Mouse (Mus musculus): ENCODE results near the gene Fgd3. TPM values are rescaled to one million over a fixed set of nuclear protein-coding genes. Genes with fewer than 3 reads are reported as not detected.

Fgd3 gene
- polyA plus RNA-seq, 1 experiment from 2014 or later, result 1.9 TPM

DNA sequence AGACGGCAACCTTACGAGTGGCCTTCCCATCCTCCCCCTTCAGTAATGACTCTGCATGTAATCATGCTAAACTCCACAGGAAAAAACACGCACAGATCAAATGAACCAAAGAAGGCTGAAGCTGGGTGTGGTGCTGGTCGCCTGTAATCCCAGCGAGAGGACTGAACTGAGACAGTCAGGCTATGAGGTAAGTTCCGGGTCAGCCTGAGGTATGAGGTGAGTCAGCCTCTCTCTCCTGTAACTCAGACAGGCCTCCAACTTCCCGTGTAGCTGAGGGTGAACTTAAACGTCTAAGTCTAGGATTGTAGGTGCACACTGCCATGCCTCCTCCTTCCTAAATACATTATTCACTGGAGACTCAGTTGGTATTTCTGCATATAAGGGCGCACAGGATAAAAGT, 26.0 kb downstream of the Fgd3 start:
- no peak for ATAC-seq (ENCODE audit: low FRiP score, low read depth)
- no peak overlapping the region for H3K4me3 ChIP-seq
- WGBS, result 82% methylated on average over 9 of the region's 9 CpGs
- no peaks in the 10 kb centered on the region for H3K27me3 ChIP-seq
- H3K9me3 ChIP-seq, result no peaks in the 10 kb centered on the region
- H3K36me3 ChIP-seq, result no peaks in the 10 kb centered on the region
- no peak overlapping the region for H3K9ac ChIP-seq
- no peak overlapping the region for H3K27ac ChIP-seq (replicated peaks)
- H3K4me2 ChIP-seq, result no peak overlapping the region
- no peaks in the 10 kb centered on the region for H3K4me1 ChIP-seq (replicated peaks)

DNA sequence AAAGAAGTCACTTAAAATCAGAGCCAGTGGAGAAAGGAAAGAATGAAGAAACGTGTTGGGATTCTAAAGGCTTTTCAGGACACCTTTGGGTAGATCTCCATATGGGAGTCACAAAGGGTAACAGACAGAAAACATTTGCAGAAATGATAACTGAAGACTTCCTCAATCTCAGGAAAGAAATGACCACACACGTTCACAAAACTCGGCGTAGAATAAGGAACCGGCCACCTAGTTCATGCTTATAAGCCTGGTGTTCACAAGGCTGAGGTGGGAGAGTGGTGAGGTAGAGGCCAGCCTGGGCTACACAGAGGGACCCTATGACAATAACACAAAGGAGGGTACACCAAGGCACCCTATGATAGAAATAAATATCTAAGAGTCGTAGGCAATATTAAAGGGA, 28.2 kb downstream of the Fgd3 start:
- Histone ChIP-seq H3K9ac (no peak overlapping the region), H3K27ac (replicated peaks) (no peak overlapping the region), H3K4me1 (replicated peaks) (no peaks in the 10 kb centered on the region), H3K36me3 (no peaks in the 10 kb centered on the region), H3K27me3 (no peaks in the 10 kb centered on the region), H3K9me3 (no peaks in the 10 kb centered on the region), H3K4me3 (no peak overlapping the region), H3K4me2 (no peak overlapping the region)
- ATAC-seq (ENCODE audit: low FRiP score, low read depth), result no peak
- WGBS, result 92% methylated on average over 6 of the region's 6 CpGs

DNA sequence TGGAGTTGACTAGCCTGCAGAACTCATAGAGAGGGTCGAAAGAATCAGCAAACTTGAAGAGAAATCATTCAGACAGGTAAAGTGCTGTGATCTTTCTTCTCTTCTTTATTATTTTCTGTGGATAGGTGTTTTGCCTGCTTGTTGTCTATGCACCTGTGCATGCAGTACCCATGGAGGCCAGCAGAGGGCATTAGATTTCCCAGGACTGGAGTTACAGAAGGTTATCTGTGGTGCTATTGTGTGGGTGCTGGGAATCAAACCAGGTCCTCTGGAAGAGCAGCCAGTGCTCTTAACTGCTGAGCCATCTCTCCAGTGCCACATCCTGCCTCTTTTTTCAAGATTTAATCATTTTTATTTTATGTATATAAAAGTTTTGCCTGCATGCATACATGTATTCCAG, 28.7 kb downstream of the Fgd3 start:
- no peak overlapping the region for H3K4me2 ChIP-seq
- H3K36me3 ChIP-seq, result no peaks in the 10 kb centered on the region
- no peaks in the 10 kb centered on the region for H3K4me1 ChIP-seq (replicated peaks)
- H3K9me3 ChIP-seq, result no peaks in the 10 kb centered on the region
- WGBS, result 50% methylated on average over 1 of the region's 1 CpGs
- H3K27me3 ChIP-seq, result no peaks in the 10 kb centered on the region
- H3K9ac ChIP-seq, result no peak overlapping the region
- no peak overlapping the region for H3K27ac ChIP-seq (replicated peaks)
- H3K4me3 ChIP-seq, result no peak overlapping the region
- ATAC-seq (ENCODE audit: low FRiP score, low read depth), result no peak

DNA sequence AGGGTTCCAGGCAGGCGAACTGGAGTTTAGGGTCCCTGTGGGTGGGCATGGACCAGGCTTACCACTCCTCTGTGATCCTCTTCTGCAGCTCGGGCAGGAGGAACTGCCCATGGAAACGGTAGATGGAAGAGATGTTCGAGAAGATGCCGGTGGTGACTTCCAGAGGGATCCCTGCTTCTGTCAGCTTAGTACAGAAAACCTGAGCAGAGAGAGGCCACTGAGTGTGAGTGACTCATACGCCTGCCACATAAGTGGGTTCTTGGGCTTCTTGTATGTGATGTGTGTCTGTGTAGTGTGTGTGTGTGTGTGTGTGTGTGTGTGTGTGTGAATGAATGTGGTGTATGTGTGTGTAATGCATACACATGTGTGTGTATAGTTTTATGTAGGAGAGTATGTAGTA, 32.9 kb downstream of the Fgd3 start:
- WGBS, result 88% methylated on average over 6 of the region's 6 CpGs
- H3K36me3 ChIP-seq, result no peaks in the 10 kb centered on the region
- no peak overlapping the region for H3K27ac ChIP-seq (replicated peaks)
- no peak overlapping the region for H3K9ac ChIP-seq
- ATAC-seq (ENCODE audit: low FRiP score, low read depth), result no peak
- H3K4me1 ChIP-seq (replicated peaks), result no peaks in the 10 kb centered on the region
- no peak overlapping the region for H3K4me2 ChIP-seq
- H3K4me3 ChIP-seq, result no peak overlapping the region
- no peaks in the 10 kb centered on the region for H3K27me3 ChIP-seq
- H3K9me3 ChIP-seq, result no peaks in the 10 kb centered on the region

DNA sequence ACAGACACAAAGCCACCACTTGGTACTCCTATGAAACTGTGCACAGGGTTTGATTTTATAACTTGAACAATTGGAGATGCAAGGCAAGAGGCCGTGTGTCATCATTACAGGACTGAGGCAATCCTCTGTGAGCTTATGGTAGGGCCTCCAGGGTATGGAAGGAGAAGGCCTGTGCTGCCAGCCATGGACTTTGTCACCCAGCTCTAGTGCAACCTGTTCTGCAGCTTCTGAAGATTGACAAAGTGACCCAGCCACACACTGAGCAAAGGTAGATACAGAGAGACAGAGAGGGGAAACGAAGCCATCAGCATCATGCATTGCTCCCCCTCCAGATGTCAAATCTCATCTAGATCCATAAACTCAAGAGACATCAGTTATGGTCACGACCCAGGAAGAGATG, 33.4 kb downstream of the Fgd3 start:
- H3K4me1 ChIP-seq (replicated peaks), result no peaks in the 10 kb centered on the region
- no peaks in the 10 kb centered on the region for H3K9me3 ChIP-seq
- ATAC-seq (ENCODE audit: low FRiP score, low read depth), result no peak
- 88% methylated on average over 3 of the region's 3 CpGs for WGBS
- H3K4me2 ChIP-seq, result no peak overlapping the region
- no peak overlapping the region for H3K4me3 ChIP-seq
- no peak overlapping the region for H3K9ac ChIP-seq
- H3K27ac ChIP-seq (replicated peaks), result no peak overlapping the region
- no peaks in the 10 kb centered on the region for H3K27me3 ChIP-seq
- no peaks in the 10 kb centered on the region for H3K36me3 ChIP-seq

DNA sequence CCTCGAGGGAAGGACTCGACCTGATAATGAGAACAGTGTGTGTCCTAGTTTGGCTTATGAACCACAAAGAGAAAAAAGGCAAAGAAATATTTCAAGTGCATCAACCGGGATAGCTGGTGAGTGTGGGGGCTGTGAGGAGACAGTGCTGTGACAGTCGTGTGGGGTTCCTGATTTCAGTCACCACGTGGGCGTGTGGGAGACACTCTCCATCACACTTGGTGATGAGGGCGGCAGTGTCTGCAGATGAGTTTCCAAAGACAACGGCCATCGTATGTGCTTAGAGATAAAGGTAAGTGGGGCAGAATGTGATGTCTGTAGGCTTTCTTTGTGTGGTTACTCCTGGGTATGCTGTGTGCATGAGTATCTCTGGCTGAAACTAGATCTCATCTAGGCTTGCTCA, 36.4 kb downstream of the Fgd3 start:
- Histone ChIP-seq H3K27ac (replicated peaks) (no peak overlapping the region), H3K4me1 (replicated peaks) (no peaks in the 10 kb centered on the region), H3K27me3 (no peaks in the 10 kb centered on the region), H3K4me2 (no peak overlapping the region), H3K4me3 (no peak overlapping the region), H3K9me3 (no peaks in the 10 kb centered on the region), H3K36me3 (peaks cover 15% of the 10 kb centered on the region; the same call in 1 of the 2 replicates), H3K9ac (no peak overlapping the region)
- ATAC-seq (ENCODE audit: low FRiP score, low read depth), result no peak
- WGBS, result 80% methylated on average over 9 of the region's 9 CpGs

DNA sequence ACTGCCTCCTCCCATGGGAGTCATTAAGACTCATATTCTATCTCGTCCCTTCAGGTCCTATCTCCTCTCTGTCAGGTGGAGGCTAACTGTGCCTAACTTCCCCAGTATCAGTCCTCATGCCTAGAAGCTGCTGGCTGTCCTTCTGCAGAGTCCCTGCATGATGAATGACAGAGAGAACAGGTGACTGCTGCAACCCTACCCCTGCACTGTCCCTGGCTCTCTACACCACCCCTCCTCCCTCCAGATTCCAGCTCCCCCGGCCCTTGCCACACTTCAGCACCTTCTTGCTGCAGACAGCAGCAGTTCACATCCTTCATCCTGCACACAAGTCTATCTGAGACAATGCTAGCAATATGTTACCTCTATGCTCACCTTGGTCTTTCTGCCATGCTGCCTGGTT, 37.9 kb downstream of the Fgd3 start:
- no peak overlapping the region for H3K4me2 ChIP-seq
- ATAC-seq (ENCODE audit: low FRiP score, low read depth), result no peak
- no peaks in the 10 kb centered on the region for H3K27me3 ChIP-seq
- H3K9ac ChIP-seq, result no peak overlapping the region
- H3K4me3 ChIP-seq, result no peak overlapping the region
- H3K27ac ChIP-seq (replicated peaks), result no peak overlapping the region
- H3K36me3 ChIP-seq, result peaks cover 15% of the 10 kb centered on the region; the same call in 1 of the 2 replicates
- H3K9me3 ChIP-seq, result no peaks in the 10 kb centered on the region
- no peaks in the 10 kb centered on the region for H3K4me1 ChIP-seq (replicated peaks)
- 73% methylated on average over 2 of the region's 2 CpGs for WGBS

DNA sequence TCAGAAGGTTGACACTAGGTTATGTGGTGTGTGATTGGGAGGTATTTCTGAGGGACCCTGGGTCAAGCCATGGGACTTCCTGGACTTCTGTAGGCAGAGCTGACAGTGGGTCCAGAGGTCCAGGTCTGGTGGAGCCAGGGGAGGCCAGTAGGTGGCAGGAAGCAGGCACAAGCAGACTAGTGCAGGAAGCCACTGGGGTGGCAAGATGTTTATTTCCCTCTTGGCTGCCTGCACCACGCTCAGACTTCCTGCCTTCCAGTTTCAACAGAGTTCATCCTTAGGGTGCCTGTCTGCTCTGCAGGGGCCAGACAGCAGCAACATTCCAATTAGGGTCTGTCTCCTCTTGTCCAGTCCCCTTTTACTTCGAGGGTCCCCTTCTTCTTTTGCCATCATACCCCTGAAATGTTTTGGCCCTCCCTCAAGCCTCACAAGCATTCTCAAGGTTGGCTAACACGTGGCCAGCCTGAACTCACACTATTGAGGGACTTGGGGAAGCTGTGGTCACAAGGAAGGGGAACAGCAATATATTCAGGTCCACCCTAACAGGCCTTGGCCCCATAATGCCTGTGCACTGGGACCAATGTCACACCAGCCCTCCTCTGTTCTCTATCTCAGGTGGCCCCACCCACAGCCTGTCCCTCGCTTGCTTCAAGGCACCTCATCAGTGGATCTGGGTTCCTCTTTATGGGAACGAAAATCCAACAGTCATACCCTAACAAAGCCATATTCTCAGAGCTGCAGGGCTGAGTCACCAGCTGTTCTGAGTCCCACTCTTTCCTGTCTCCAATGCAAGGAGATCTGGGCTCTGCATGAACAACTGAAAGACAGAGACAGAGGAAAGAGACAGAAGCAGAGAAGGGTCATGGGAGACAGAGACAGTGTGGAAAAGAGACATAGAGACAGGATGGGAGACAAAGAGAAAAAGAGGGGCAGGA, 48.0 kb downstream of the Fgd3 start:
- Histone ChIP-seq H3K4me3 (no peak overlapping the region), H3K9ac (no peak overlapping the region), H3K4me2 (no peak overlapping the region), H3K4me1 (replicated peaks) (no peaks in the 10 kb centered on the region), H3K27ac (replicated peaks) (no peak overlapping the region), H3K9me3 (no peaks in the 10 kb centered on the region), H3K36me3 (no peaks in the 10 kb centered on the region), H3K27me3 (no peaks in the 10 kb centered on the region)
- no peak for ATAC-seq (ENCODE audit: low FRiP score, low read depth)
- 72% methylated on average over 5 of the region's 5 CpGs for WGBS

DNA sequence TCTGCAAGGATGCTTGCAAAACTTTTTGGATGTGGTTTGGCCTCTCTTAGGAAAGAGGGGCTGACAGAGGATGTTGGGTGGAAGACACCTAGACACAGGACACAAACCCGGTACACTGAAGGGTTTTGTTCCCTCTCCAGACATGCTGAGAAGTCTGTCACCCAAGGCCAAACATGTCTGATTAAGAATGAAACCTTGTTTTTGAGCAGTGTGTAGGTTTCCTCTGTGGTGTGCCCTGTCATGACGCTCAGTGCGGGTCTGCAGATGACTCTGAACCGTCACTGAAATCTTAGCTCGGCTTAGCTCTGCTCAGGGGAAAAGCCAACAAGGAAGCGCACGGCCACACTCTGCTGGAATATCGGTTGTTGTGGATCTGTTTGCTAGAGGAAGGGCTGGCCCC, 49.6 kb downstream of the Fgd3 start:
- WGBS, result 90% methylated on average over 8 of the region's 8 CpGs
- Histone ChIP-seq H3K36me3 (no peaks in the 10 kb centered on the region), H3K9me3 (no peaks in the 10 kb centered on the region), H3K9ac (no peak overlapping the region), H3K4me3 (no peak overlapping the region), H3K4me2 (no peak overlapping the region), H3K27ac (replicated peaks) (no peak overlapping the region), H3K27me3 (no peaks in the 10 kb centered on the region), H3K4me1 (replicated peaks) (no peaks in the 10 kb centered on the region)
- no peak for ATAC-seq (ENCODE audit: low FRiP score, low read depth)

DNA sequence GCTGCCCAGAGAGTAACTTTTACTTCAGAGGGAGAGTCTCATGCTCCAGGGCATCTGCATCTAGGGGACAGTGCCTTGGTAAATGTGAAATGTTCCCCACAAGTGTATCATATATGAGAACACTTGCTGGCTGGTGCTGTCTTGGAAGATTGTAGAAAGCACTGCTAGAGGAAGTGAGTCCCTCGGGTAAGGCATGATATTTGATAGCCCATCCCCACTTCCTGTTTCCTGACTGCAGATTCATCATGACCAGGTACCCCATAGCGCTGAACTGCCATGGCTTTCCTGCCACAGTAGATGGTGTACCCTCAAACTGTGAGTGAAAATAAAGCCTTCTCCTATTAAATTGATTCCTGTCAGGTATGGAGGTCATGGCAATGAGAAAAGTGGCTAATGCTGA, 52.5 kb downstream of the Fgd3 start:
- Histone ChIP-seq H3K4me3 (no peak overlapping the region), H3K9ac (no peak overlapping the region), H3K4me2 (no peak overlapping the region), H3K27me3 (no peaks in the 10 kb centered on the region), H3K27ac (replicated peaks) (no peak overlapping the region), H3K4me1 (replicated peaks) (no peaks in the 10 kb centered on the region), H3K9me3 (no peaks in the 10 kb centered on the region), H3K36me3 (no peaks in the 10 kb centered on the region)
- ATAC-seq (ENCODE audit: low FRiP score, low read depth), result no peak
- 76% methylated on average over 2 of the region's 2 CpGs for WGBS

DNA sequence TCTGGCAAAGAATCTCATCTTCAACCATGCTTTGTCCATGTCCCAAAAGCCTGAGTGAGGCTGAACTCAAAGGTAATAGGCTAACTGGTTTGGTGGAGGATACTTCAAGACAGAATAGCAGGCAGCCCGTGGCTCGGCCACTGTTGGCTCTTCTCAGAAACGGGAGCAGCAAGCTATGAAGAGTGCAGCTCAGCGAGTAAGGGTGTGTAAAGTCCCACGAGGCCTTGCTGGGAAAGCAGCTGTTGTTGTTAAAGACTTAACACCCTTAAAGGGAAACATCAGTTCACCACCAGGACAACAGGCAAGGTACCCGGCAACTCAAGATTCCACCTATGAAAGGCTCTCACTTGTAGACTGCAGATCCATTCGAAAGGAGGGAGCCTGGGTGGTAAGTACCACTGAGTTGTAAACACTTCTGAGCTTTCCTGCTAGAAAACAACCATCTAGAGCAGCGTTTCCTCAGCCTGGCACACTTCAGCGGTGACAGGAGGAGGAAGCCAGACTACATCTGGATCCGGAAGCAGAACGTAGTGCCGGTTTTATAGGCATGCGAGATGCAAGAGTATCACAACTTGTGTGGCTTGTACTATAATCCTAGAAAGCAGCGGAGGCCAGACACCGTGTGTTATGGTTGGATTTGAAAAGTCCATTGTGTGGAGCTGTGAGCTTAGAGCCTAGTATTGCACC, 59.9 kb downstream of the Fgd3 start:
- no peak for ATAC-seq (ENCODE audit: low FRiP score, low read depth)
- Histone ChIP-seq H3K27me3 (no peaks in the 10 kb centered on the region), H3K4me1 (replicated peaks) (no peaks in the 10 kb centered on the region), H3K36me3 (no peaks in the 10 kb centered on the region), H3K4me3 (no peak overlapping the region), H3K9ac (no peak overlapping the region), H3K9me3 (no peaks in the 10 kb centered on the region), H3K27ac (replicated peaks) (no peak overlapping the region), H3K4me2 (no peak overlapping the region)
- WGBS, result 85% methylated on average over 15 of the region's 15 CpGs

DNA sequence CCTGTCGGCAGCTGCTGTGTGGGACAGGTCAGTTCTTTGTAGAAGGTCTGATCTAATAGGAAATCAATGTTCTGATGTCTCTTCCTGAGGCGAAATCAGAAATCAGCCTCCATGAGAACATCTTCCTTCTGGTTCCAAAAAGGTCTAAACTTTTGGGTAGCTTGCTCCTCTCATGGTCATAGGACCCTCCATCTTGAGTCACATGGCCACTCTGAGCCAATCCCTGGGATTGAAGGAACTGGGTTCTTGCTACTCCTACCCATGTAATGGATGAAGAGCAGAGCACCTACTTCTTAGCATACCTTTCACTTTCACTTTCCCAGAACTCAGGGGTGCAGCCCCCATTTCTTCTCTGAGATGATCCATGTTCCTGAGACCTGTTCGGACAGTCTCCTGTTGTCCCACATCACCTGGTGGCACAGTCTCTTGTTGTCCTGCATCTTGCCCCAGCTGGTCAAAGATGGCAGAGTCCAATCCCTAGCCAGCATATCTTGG, 62.2 kb downstream of the Fgd3 start:
- H3K9ac ChIP-seq, result no peak overlapping the region
- H3K9me3 ChIP-seq, result no peaks in the 10 kb centered on the region
- no peak overlapping the region for H3K27ac ChIP-seq (replicated peaks)
- H3K36me3 ChIP-seq, result no peaks in the 10 kb centered on the region
- H3K4me1 ChIP-seq (replicated peaks), result no peaks in the 10 kb centered on the region
- 86% methylated on average over 3 of the region's 3 CpGs for whole genome bisulfite sequencing
- no peak for ATAC-seq (ENCODE audit: low FRiP score, low read depth)
- no peak overlapping the region for H3K4me3 ChIP-seq
- no peaks in the 10 kb centered on the region for H3K27me3 ChIP-seq
- H3K4me2 ChIP-seq, result no peak overlapping the region
